Mouse (Mus musculus) embryo, embryonic 10 days (tissue): ENCODE measurements around the gene Zbtb38.

Experiments
- DNase-seq: peaks from one replicate; pipeline ENCODE4 v3.0.0-alpha.2; 2015; ENCODE audit warnings: low spot score

The Zbtb38 gene

DNA sequence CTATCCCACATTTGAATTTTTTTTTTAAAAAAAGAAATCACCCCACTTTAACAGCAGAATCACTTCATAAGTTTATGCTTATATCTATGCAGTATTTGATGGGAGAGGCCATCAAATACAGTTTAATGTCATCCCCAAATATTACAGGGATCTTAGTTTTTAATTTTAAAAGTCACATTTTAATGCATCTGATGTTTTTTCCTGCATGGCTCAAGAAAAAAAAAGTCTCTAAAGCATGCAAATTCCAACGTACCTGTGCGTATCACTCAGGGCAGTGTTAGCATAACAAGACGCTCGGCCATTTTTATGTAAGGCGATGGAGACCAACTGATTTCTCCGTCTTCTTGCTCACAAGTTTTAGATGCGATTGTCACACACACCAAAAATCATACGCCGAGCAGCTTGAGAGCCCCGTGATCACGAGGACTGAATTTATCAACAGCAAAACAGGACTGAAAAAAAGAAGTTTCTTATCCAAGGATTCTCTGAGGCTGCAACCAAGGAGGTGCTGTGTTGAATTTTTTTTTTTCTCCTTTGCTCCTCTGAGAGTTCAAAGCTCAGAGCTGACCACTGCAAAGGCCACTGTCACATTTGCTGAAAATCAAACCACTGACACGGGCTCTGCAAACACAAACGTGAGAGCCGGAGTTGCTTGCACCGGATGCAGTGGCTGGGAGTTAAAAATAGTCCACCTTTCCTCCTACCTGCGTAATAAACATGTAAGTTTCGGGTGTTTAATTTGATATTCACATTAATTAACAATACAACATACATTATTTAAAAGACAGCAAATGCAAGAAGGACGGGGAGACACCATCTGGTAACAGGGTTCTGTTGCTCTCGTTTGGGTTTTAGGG, 21.4 kb downstream of the Zbtb38 start:
- DNase-seq = no peak

DNA sequence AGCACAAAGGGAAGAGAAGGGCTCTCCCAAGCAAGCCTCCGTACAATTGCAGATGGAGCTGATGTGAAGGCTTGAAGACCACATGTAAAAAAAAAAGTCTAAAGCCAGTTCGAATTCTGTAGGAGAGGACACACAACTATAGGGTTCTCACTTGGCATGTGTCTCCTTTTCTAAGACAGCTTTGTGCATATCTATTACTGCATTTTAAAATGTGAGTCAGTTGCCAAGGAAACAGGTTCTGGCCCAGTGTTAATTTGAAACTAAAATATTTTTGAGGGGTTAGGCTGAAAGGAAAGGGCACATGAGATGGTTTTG, 22.4 kb downstream of the Zbtb38 start:
- DNase-seq = no peak

DNA sequence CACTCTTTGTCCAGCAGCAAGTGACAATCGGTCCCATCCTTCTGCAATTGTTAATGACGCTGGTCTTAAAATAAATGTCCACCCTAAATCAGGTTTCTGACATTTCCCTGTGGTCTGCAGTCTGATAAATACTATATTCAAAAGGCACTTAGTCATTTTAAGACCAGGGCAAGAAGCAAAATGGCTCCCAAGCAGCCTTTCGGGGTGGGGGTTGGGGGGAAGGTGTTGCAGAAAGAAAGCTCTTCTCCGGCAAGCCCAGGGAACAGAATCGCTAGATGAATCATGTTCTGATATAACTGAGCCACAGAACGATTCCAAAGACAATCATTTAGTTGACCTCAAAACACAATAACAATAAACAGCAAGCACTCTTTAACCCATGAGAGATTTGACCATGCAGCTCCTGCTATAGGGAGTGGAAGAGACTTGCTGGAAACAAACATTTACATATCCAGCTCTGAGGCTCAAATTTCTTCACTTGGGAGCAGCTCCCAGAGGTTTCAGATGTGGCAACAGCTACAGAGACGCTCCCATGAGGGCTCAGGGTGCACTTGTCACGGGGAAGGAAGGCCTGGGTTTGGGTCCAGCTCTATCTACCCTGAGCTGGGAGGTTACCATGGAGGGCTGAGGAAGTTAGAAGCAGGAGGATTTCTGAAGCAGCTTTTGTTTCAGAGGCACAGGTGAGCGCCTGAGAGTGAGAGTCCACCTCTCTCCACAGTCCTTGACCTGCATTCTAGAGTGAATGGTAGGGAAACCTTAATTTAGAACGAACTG, 22.9 kb downstream of the Zbtb38 start:
- no peak for DNase-seq

DNA sequence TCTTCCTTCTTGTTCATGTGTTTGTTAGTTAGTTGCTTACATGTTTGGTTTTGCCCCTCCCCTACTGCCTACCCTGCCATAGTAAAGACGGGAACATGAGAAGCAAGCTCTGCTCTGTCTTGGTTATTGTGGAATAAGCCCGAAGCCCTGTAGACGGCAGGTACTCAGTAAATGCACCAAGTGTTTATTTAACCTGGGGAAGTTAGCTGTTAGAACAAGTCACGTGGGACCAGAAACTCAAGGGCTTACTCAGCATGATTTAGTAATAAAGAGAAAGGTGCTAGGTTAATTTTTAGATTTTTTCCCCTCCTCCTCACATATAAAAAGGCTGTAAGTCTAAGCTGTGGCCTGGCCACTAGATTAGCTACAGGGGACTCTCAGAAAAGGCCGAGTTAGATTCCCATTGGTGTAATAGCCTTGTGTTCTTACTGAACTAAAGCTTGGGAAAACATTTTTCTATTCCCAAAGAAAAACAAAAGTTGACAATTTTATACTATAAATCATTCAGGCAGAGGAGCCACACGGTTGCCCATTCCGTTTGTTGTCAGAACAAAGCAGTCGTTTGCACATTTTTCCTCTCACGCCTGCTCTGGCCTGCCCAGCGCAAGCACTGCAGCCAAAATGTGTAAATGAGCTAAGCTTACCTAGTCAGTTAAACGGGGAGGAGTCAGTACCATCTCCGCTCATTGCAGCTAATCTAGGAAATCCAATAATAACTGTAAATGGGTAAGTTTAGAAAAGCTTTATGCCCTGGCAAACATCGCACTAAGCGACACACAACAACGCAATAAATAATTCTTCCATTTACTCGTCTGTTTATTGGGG, 24.1 kb downstream of the Zbtb38 start:
- no peak for DNase-seq

DNA sequence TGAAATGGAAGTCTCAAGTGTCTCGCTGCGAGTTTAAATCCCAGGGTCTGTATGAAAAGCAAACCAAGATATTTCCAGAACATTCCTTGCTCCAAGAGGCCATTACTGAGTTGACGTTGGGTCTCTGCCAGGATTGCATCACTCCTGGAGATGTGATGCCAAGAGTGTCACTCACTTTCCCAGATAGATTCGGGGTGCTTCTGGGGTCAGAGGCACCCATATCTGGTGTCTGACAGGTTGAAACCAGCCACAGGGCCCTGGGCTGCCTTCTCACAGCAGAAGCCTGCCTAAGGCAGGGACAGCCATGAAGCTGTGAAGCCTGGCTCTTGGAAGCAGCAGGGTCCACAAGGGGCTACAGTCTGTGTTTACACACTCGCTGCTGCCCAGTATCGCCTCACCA, 24.9 kb downstream of the Zbtb38 start:
- no peak for DNase-seq

DNA sequence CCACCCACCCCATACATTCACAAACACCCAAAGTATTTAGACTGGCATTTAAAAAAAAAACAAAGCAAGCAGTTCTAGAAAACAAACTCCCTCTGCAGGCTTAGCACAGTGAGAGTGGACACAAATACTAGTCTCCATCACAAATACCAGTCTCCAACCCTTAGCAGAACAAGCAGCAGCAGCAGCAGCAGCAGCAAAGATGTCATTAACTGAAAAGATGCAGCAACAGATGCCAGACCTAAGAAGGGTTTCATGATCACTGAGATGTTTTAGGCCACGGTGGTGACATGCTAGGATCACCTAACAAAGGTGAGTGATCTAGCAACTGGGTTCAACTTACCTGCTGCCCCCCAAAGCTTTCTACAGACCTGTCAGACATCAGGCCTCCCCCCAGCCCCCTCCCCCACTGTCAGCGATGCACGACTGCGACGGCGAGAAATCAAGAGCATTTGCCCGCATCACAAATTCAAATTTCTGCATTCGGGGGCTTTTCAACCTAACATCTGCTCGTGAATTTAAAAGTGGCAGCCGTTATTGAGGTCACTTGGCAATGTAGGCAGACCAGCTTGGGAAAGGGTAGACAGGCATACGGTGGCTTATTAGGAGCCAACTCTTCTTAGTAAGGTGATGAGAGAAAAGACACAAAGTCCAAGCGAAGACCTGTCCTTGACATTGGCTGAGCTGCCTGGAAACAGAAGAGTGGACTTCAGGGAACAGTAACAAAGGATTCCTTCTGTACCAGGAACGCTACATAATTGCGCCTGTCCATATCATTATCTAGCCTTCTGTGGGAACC, 26.1 kb downstream of the Zbtb38 start:
- no peak for DNase-seq

DNA sequence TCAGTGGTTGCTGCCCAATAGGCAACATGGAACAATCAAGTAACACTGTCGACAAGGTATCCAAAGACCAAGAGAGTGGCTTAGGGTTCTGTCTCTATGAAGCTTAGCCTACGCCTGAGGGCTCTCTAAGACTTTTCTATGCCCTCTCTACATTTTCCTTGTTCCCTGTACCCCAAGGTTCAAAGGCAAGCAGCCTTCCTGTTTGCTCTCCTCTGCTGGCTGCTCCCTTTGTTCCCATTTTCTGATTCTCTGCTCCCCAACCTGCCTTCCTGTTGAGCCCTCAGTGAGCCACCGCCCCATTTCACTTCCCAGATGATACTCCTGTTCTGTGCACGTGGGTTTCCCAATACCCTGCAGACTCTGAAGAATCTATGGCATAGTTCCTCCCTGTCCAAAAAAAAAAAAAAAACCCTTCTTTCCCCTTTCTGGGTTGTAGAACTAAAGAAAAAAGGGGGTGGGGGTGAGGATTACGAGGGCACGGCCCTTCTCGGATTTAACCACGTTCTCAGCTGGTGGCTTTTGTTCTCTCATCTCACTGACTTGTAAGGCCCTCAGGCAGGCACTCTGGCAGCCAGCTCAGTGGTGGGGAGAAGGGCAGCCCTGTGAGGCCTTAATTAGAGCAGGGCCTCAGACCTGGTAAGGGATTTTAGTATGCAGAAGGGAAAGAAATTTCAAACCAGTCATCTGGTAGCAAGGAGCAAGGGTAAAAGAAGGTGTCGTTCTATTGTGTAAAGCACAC, 26.9 kb downstream of the Zbtb38 start:
- DNase-seq = peak; percentile 76

DNA sequence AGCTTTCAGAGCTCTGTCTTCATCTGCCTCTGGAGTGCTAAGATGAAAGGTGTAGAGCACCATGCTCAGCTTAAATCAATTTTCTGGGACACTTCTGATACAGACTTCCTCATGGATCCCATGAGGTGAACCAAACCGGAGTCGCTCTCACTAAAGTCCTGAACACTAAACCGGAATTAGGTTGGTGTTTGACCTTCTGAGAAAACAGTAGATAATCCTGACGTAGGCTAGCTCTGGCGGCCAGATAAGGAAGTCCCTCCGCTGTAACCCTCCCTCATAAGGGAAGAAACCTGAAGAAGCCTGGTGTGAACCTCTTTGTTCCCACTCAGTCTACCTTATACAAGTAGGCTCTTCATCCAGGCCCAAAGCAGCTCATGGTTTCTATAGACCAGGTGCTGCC, 29.0 kb downstream of the Zbtb38 start:
- DNase-seq = no peak

DNA sequence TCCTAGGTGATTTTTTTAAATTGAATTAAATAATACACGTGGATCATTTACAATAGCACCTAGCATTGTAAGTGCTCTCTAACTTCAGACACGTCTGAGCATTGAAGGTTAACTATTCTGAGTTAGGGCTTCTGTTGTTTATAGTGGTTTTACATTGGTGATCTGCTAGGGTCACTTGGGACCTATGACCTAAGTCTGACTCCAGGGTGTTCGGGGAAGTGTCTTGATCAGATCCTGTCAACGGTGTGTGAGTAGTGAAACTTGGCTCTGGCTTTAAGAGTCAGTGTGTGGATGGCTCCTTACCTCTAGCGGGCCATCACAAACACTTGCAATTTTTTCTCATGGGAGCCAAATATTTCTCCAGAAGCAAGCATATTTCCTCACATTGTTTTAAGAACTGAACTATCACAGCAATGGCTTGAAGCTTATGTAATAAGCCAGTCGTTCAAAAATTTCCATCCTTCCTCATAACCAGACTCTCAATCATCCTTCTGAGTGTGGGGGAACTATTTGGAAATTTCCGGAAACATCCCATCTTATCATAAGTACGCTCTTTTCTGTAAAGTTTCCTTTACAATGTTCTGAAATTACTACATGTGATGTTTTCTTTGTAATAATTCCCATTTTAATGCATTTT, 31.4 kb downstream of the Zbtb38 start:
- DNase-seq = no peak

DNA sequence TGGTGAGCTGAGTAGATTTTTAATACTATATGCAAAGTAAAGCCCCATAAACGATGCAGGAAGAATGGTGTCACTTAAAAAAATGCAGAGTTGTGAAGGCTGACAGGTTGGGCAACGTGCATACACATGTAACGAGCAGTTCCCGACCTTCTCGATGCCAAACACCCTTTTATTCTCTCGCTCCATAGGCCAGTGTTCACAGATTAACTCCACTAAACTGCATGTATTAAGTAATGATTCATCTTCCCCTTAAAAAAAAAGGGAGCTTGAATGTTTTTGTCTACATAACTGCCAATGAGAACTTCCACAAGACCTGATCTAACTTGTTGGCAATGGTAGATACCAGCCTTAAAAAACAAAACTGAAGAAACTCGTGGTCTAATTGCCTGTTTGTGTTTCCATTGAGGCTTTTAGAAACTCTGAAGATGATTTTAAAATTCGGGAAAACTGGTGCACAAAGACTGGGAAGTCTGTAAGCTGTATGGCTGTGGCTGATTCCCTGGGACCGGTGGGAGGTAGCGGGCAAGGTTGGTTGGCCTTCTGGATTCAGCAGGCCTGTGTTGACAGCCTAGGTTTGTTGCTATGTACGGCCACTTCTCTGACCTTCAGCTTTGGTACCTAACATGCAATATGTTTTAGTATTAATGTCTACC, 32.0 kb downstream of the Zbtb38 start:
- DNase-seq = no peak

DNA sequence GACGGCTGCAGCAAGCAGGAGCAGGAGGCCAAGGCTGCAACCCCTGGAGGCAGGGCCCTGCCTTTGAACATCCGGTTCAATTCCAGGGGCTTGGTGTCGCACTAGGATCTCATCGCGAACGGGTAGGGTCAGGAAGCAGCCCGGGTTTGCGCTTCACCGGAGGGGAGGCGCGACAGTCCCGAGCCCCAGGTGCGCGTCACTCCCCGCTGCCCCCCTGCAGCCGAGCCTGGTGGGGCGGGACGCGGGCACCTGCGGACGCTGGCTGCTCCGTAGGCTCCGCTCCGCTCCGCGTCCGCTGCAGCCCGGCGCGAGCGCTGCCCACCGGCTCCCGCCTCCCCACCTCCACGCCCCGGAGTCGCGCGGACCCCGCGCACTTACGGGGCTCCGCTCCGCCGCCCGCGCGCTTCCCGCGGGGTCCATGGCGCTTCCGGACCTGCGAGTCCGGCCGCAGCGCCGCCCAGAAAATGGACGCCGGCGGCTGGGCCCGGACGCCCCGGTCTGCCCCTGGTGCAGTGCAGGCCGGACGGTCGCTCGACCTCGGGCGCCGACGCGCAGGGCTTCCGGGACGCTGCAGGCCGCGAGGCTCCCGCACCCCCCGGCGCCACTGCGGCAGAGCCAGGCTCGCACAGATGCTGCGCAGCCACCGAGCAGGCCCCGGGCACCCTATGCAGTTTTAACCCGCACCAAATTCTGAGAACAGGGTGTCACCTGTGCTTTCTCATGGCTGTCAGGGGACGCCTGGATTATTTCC, 33.0 kb downstream of the Zbtb38 start:
- peak; percentile 74 for DNase-seq

DNA sequence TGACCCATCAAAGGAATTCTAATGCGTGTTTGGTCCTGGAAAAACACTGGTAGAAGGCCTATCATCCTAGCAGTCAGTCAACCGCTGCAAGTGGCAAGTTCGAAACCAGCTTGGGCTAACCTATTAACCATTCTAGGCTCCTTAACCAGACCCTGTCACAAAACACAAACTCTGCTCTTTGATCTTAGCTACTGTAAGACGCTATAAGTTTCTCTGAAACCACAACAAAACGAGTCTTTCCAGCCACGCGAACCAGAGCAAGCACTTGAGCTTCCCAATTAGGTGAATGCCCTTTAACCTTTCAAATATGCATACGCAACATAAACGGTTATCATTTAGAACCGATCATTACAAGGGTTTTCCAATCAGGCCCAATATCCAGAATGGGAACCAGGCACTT, 33.7 kb downstream of the Zbtb38 start:
- no peak for DNase-seq

DNA sequence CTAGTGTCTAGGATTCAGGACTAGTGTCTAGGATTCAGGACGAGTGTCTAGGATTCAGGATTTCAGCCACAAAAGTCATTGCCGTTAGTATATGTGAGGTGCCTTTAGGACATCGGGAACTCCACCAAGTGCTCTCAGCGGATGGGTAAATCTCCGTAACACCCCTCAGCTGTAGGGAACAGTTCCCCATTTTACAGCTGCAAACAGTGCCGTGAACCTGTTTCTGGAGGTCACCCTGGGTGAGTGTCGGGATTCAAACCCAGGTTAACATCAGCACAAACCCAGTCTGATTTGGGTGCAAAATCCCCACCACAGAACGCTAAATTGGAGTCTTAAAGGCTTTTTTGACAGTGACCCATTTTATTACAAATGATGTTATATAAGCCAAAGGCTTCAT, 34.2 kb downstream of the Zbtb38 start:
- no peak for DNase-seq

DNA sequence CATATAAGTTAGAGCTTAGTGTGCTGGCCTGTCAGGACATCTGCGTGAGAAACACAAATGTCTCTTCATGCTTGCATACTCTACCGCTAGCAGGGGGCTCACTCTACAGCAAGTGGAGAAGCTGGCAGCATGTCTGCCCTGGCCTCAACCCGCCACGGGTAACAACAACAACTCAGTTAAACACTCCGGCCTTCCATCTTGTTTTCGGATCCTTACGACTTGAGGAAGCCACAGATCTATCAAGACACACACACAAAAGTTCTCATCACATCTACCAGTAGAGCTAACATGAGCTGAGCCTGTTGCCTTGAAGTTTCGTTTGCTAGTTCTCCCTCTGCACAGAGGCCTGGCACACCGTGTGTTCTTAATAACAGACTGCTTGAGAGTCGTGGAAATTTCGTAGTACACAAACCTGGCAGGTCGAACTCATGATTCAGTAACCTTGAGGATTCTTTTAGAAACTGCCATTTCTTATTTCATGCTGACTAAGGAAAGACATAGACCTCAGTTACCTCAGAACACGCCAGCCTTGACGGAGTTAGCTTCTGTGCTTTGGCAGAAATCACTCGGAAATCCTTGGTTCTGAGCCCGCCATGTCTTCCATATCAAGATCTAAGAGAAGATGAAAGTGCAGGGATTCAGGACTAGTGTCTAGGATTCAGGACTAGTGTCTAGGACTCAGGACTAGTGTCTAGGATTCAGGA, 34.8 kb downstream of the Zbtb38 start:
- DNase-seq = no peak

DNA sequence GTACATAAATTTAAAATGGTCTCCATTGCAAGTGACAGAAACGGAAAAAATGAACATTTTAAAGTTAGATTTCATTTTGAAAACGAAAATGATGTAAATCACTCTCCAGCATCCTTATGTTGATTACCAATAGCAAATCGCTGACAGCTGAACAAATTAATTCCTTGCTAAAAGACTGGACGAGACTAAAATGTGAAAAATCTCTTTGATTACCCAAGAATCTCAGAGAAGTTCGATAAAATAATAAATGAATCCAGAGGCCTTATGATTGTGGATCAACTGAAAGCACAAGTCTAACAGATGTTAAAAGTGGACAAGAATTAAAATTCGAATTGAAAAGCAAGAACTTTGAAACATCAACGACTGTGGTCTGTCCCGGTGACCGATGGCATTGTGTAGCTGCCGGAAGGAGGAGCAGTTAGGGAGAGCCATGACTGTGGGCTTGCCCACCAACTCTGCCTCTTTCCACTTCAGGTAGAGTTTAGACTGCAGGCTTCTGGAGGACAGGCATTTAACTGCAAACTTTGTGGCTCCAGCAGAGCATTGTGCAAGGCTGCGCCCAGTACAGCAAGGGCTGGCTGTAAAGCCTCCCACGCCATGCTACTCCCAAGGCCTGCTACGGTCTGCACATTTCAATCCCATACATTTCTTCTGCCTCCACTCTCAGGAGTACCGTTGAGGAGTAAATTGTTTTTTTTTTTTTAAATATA, 35.7 kb downstream of the Zbtb38 start:
- no peak for DNase-seq

DNA sequence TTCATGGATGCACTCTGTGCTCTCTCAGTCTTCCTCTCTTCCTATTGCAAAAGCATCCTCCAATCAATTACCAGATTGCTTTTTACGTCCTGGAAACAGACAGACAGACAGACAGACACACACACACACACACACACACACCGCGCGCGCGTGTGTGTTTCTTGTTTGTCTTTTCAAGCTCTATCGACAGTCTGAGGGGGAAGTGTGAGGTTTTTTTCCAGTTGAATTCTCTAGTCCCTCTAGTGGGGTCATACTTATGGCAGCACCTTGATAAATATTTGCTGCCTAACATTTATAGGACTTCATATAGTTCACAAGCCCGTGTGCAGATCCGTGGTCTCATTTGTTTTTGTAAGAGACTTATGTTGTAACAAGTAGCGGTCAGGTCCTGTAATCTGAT, 36.5 kb downstream of the Zbtb38 start:
- no peak for DNase-seq

DNA sequence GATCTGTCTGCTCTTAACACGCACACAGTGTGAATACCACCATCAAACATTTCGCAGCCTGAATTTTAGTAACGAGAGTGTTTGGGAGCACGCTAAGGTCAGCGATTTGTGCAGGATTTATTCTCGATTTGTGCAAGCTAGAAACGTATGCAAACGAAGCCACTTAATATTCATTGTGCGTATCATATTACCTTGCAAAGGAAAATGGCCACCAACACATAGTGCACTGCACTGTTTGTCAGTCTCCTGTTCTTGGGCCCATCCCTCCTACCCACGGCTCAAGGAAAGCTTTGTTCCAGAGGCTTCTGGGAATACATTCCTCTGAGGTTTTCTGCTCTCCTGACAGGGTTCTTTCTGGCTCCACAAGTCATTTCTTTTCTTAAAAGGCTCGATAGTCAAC, 37.5 kb downstream of the Zbtb38 start:
- DNase-seq = no peak
